Mouse (Mus musculus) gastrocnemius, postnatal 10 days (tissue): Measurements from ENCODE around the gene Slc30a9. TPM values are rescaled to one million over a fixed set of nuclear protein-coding genes. Genes with fewer than 3 reads are reported as not detected.

Source experiments
- DNase-seq: peaks from one replicate; pipeline ENCODE4 v3.0.0; 2021; ENCODE audit warnings: mixed read lengths
- total RNA-seq, 2 experiments: library from RNA; stranded (reverse); gene quantifications; 2 replicates each; pipeline ENCODE4 v1.2.3; 2021

Gene Slc30a9
- total RNA-seq, 2 experiments from 2014 or later = 78.3 to 82.2 TPM

GRCm38 (mm10) chr5:67311811-67312521, 5.2 kb downstream of the Slc30a9 start:
- DNase-seq = no peak

GRCm38 (mm10) chr5:67312522-67312851, 5.7 kb downstream of the Slc30a9 start:
- no peak for DNase-seq

GRCm38 (mm10) chr5:67321656-67322268, 15.0 kb downstream of the Slc30a9 start:
- no peak for DNase-seq

GRCm38 (mm10) chr5:67324032-67324431, 17.3 kb downstream of the Slc30a9 start:
- no peak for DNase-seq

GRCm38 (mm10) chr5:67340811-67341210, 34.1 kb downstream of the Slc30a9 start:
- no peak for DNase-seq

- DNase-seq = no peak
Observed at GRCm38 (mm10) chr5:67347060-67347459, 40.3 kb downstream of the Slc30a9 start.

GRCm38 (mm10) chr5:67348949-67349348, 42.2 kb downstream of the Slc30a9 start:
- no peak for DNase-seq

GRCm38 (mm10) chr5:67362316-67362715, 55.6 kb downstream of the Slc30a9 start:
- no peak for DNase-seq

- no peak for DNase-seq
Observed at GRCm38 (mm10) chr5:67362931-67363330, 56.2 kb downstream of the Slc30a9 start.

GRCm38 (mm10) chr5:67377044-67377621, 70.4 kb downstream of the Slc30a9 start:
- no peak for DNase-seq

GRCm38 (mm10) chr5:67381690-67382089, 74.9 kb downstream of the Slc30a9 start:
- DNase-seq = no peak

GRCm38 (mm10) chr5:67382556-67382955, 75.8 kb downstream of the Slc30a9 start:
- DNase-seq = no peak

- no peak for DNase-seq
Observed at GRCm38 (mm10) chr5:67393951-67394350, 87.2 kb downstream of the Slc30a9 start.

- DNase-seq = no peak
Observed at GRCm38 (mm10) chr5:67395211-67395851, 88.6 kb downstream of the Slc30a9 start.

- DNase-seq = no peak
Observed at GRCm38 (mm10) chr5:67397186-67397585, 90.4 kb downstream of the Slc30a9 start.

GRCm38 (mm10) chr5:67399876-67400607, 93.3 kb downstream of the Slc30a9 start:
- DNase-seq = no peak

GRCm38 (mm10) chr5:67400608-67401480, 94.1 kb downstream of the Slc30a9 start:
- no peak for DNase-seq

- DNase-seq = no peak
Observed at GRCm38 (mm10) chr5:67401612-67402011, 94.9 kb downstream of the Slc30a9 start.

GRCm38 (mm10) chr5:67404380-67404779, 97.6 kb downstream of the Slc30a9 start:
- DNase-seq = no peak

GRCm38 (mm10) chr5:67404919-67405318, 98.2 kb downstream of the Slc30a9 start:
- no peak for DNase-seq
